Mouse (Mus musculus) embryonic fibroblast, embryonic 13.5 days (primary cell): ENCODE measurements around the gene Dst. TPM values are rescaled to one million over a fixed set of nuclear protein-coding genes. Genes with fewer than 3 reads are reported as not detected.

ENCODE experiments used
- H3K27ac ChIP-seq: 2 replicates; pipeline ENCODE4 v1.5.1; 2012; ENCODE audit warnings: low read length, control low read depth, inconsistent platforms; ENCODE audit not compliant: insufficient read depth
- H3K4me1 ChIP-seq: 2 replicates; pipeline ENCODE4 v1.6.1; 2011; ENCODE audit warnings: low read length; ENCODE audit not compliant: control insufficient read depth, insufficient read depth
- H3K4me3 ChIP-seq: 2 replicates; pipeline ENCODE4 v1.5.1; 2011; ENCODE audit warnings: mild to moderate bottlenecking, control low read depth, low read length; ENCODE audit not compliant: insufficient read depth
- CTCF ChIP-seq: IDR thresholded peaks from 2 replicates; pipeline ENCODE4 v1.5.1; 2011; ENCODE audit warnings: mild to moderate bottlenecking, control low read depth, low read length, moderate library complexity, borderline replicate concordance; ENCODE audit not compliant: insufficient read depth
- POLR2A ChIP-seq: IDR thresholded peaks from 2 replicates; pipeline ENCODE4 v1.6.1; 2011; ENCODE audit warnings: low read depth, mild to moderate bottlenecking, control low read depth, low read length, moderate library complexity
- polyA plus RNA-seq: library from polyadenylated mRNA; stranded (reverse); fragments of >200 nt; gene quantifications from 2 replicates; pipeline ENCODE4 v1.2.4, GENCODE M21; 2011; ENCODE audit warnings: low read depth; ENCODE audit not compliant: missing spikeins, insufficient read length

The Dst gene
- polyA plus RNA-seq, 1 experiment: 101 TPM

GRCm38 (mm10) chr1:33922975-33923374, 14.9 kb downstream of the Dst start:
- TF ChIP-seq POLR2A (no peak), CTCF (no peak)
- H3K27ac ChIP-seq: no peak overlapping the region
- H3K4me3 ChIP-seq: no peak overlapping the region
- no peaks in the 10 kb centered on the region for H3K4me1 ChIP-seq

DNA sequence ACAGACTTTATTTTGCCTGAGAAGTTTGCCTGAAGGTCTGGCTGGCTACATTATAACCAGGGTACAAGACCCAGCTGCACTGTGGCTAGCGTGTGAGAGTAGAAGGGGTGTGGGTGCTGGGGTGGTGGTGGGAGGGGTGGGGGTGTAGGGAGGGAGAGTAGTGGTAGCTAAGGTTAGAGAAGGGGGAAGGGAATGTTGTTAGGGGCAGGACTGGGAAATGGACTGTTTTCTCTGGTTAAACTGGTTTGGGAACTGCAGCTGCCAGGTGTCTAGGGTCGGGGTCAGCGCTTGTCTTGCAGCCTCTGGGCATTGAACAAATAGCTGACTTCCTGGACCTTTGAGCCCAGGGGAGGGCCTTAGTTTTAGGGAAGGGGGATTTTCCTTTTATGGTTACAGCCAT, 17.3 kb downstream of the Dst start:
- H3K27ac ChIP-seq: no peak overlapping the region
- H3K4me3 ChIP-seq: no peak overlapping the region
- TF ChIP-seq CTCF: no peak
- no peak for TF ChIP-seq POLR2A
- no peaks in the 10 kb centered on the region for H3K4me1 ChIP-seq

GRCm38 (mm10) chr1:33927466-33927865, 19.4 kb downstream of the Dst start:
- TF ChIP-seq CTCF: no peak
- no peaks in the 10 kb centered on the region for H3K4me1 ChIP-seq
- no peak overlapping the region for H3K4me3 ChIP-seq
- H3K27ac ChIP-seq: no peak overlapping the region

- H3K4me3 ChIP-seq: no peak overlapping the region
- H3K4me1 ChIP-seq: no peaks in the 10 kb centered on the region
- TF ChIP-seq CTCF: no peak
- TF ChIP-seq POLR2A: no peak
- H3K27ac ChIP-seq: no peak overlapping the region
Measured at GRCm38 (mm10) chr1:33931791-33932190, 23.8 kb downstream of the Dst start.

DNA sequence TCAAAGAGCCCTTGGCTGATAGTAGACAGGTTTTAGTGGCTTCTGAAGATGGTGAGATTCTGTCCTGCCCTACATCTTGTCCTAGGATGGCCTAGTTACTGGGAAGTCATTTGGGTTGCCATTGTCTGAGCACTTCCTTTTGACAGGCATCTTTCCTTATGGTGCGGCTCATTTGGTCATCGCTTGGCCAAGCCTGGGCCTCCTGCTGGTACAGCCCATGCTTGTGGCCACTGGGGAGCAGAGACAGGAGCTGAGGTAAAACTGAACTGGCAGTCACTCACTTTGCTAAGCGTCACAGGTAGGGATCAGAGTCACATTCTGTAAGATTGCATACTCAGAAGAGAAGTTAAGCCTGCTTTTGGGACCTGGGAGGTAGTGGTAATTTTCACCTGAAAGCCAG, 24.2 kb downstream of the Dst start:
- Histone ChIP-seq H3K4me3 (no peak overlapping the region), H3K4me1 (no peaks in the 10 kb centered on the region), H3K27ac (no peak overlapping the region)
- no peak for TF ChIP-seq CTCF
- TF ChIP-seq POLR2A: no peak

GRCm38 (mm10) chr1:33932845-33933499, 24.9 kb downstream of the Dst start:
- Histone ChIP-seq H3K4me1 (no peaks in the 10 kb centered on the region), H3K4me3 (no peak overlapping the region), H3K27ac (no peak overlapping the region)
- TF ChIP-seq POLR2A (no peak), CTCF (no peak)

GRCm38 (mm10) chr1:33935946-33936345, 27.9 kb downstream of the Dst start:
- H3K4me1 ChIP-seq: no peaks in the 10 kb centered on the region
- no peak overlapping the region for H3K4me3 ChIP-seq
- H3K27ac ChIP-seq: no peak overlapping the region
- TF ChIP-seq POLR2A (no peak), CTCF (no peak)

GRCm38 (mm10) chr1:33939828-33940227, 31.8 kb downstream of the Dst start:
- Histone ChIP-seq H3K27ac (no peak overlapping the region), H3K4me3 (no peak overlapping the region), H3K4me1 (no peaks in the 10 kb centered on the region)
- TF ChIP-seq POLR2A (no peak), CTCF (no peak)

DNA sequence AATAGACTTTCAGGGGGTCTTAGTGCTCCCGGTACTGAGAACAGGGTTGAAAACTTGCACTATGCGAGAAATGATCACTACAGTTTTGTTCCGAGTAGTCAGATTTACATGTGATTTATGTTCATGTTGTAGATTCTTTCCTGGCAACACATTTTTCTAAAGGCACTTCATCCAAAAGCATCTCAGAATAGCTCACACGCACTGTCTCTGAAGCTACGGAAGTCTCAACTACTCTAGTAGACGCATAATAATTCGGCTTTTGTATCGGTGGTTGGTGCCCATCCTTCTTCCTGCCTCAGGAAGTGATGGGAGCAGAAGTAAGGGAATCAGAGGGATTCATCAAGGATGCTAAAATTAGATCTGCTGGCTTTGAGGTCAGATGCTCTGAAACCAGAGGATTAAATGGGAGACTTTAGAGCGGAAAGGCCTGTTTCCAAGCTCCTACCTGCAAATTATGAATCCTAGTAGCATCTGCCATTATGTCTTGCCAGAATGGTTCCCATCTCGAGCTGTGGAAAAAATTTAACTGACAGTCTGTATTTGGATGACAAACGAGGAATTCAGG, 32.4 kb downstream of the Dst start:
- Histone ChIP-seq H3K4me3 (no peak overlapping the region), H3K27ac (no peak overlapping the region), H3K4me1 (no peaks in the 10 kb centered on the region)
- TF ChIP-seq POLR2A: no peak
- no peak for TF ChIP-seq CTCF

DNA sequence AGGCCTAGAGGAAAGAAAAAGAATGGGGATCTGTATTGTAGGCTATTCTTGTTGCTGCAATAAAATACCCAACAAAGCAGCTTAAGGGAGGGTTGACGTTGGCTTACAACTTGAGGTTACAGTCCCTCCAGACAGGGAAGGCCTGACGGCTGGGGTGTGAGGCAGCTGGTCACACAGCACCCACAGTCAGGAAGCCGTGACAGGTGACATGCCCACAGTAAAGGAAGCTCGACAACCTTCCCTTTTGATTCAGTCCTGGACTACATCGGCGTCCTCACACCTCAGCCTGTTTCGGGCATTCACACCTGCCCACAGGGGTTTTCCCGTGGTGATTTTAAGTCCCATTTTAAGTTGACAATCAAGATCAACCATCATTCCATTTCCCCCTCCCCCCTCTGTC, 34.6 kb downstream of the Dst start:
- no peak overlapping the region for H3K27ac ChIP-seq
- no peak for TF ChIP-seq POLR2A
- TF ChIP-seq CTCF: no peak
- no peak overlapping the region for H3K4me3 ChIP-seq
- no peaks in the 10 kb centered on the region for H3K4me1 ChIP-seq

DNA sequence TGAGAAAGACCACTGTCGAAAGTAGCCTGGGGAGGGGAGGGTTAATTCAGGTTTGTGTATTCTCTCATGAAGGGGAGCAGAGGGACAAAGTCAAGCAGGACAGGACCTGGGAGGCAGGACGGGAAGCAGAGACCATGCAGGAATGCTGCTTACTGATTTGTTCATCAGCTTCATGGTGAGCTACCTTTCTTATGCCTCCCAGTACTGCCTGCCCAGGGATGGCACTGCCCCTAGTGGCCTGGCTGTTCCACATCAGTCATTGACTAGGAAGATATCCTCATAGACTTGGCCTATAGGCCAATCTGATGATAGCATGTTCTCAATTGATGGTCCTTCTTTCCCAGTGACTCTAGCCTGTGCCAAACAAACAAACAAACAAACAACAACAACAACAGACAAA, 35.9 kb downstream of the Dst start:
- Histone ChIP-seq H3K27ac (no peak overlapping the region), H3K4me1 (no peaks in the 10 kb centered on the region), H3K4me3 (no peak overlapping the region)
- no peak for TF ChIP-seq POLR2A
- TF ChIP-seq CTCF: peak; percentile 29; the same call in 1 of the 2 replicates
